Mouse (Mus musculus) kidney, embryonic 15.5 days (tissue): ENCODE measurements around the gene Zmiz1. TPM values are rescaled to one million over a fixed set of nuclear protein-coding genes. Genes with fewer than 3 reads are reported as not detected.

Source experiments
- ATAC-seq: fragments of 200-750 bp; cut with Nextera tagmentation; replicated peaks from 2 replicates; pipeline ENCODE4 v1.8.0; 2017; ENCODE audit warnings: moderate TSS enrichment; ENCODE audit not compliant: low FRiP score
- H3K27ac ChIP-seq: fragments of 300-500 bp; sonication (generic); 2 replicates; pipeline ENCODE4 v1.5.1; 2015; ENCODE audit warnings: mild to moderate bottlenecking, inconsistent platforms
- H3K27me3 ChIP-seq: fragments of 300-500 bp; sonication (generic); 2 replicates; pipeline ENCODE4 v1.6.1; 2015; ENCODE audit warnings: inconsistent platforms
- H3K36me3 ChIP-seq: fragments of 300-500 bp; sonication (generic); 2 replicates; pipeline ENCODE4 v1.6.1; 2015; ENCODE audit warnings: inconsistent platforms
- H3K4me1 ChIP-seq: fragments of 300-500 bp; sonication (generic); 2 replicates; pipeline ENCODE4 v1.6.1; 2015; ENCODE audit warnings: inconsistent platforms
- H3K4me2 ChIP-seq: fragments of 300-500 bp; sonication (generic); 2 replicates; pipeline ENCODE4 v1.6.1; 2015; ENCODE audit warnings: moderate library complexity, mild to moderate bottlenecking, inconsistent platforms
- H3K4me3 ChIP-seq: fragments of 300-500 bp; sonication (generic); replicated peaks from 2 replicates; pipeline ENCODE4 v1.5.1; 2015; ENCODE audit warnings: mild to moderate bottlenecking, inconsistent platforms
- H3K9ac ChIP-seq: fragments of 300-500 bp; sonication (generic); 2 replicates; pipeline ENCODE4 v1.6.1; 2015; ENCODE audit warnings: mild to moderate bottlenecking, inconsistent platforms
- H3K9me3 ChIP-seq: fragments of 300-500 bp; sonication (generic); replicated peaks from 2 replicates; pipeline ENCODE4 v1.6.1; 2016; ENCODE audit warnings: inconsistent platforms
- WGBS: fragments of 180-500 bp; shearing (Covaris S2); methylation state at CpG from one replicate; pipeline ENCODE4 v1.1.7; 2015; ENCODE audit warnings: mixed read lengths; 5-methylcytosine and 5-hydroxymethylcytosine counted together
- polyA plus RNA-seq: library from polyadenylated mRNA; unstranded; fragments of >200 nt; fragmentation: Nextera tagmentation; extraction: Ambion mirVana; gene quantifications from 2 replicates; pipeline ENCODE4 v1.2.1, GENCODE M21; 2015

The Zmiz1 gene
- polyA plus RNA-seq, 1 experiment from 2014 or later = 47.3 TPM

DNA sequence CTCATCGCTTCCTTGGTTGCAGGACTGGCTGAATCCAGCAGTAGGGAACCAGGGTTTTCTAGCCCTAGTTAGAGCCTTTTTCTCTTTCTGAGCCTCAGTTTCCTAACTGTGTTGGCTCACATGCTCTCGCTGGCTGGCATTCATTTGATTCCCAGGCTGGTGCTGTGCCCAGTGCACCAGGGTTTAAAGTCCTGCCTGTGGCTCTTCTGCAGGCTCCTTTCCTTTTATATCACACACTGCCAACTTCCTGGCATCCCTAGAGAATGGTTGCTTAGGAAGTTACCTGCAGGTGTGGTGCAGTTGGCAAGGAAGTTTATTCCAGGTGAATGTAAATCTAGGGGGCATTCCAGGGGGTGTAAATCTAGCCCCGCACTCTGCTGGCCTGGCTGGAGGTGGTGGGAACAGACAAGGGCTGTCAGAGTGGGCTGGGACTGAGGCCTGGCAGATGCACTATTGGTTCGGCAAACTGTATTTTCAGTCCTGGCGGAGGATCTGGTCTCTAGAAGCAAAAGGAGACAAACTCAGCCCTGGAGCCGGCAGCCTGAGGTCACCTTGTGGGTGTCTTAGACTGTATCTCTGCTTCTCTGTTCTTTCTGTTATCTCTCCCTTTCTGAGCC lies 234.4 kb downstream of the Zmiz1 start:
- Histone ChIP-seq H3K36me3 (peaks cover 26% of the 10 kb centered on the region), H3K27me3 (no peaks in the 10 kb centered on the region), H3K4me1 (peaks cover 27% of the 10 kb centered on the region), H3K27ac (peak overlapping the region; percentile 11), H3K9me3 (no peaks in the 10 kb centered on the region), H3K4me3 (peak overlapping the region; percentile 62), H3K4me2 (peak overlapping the region; percentile 91), H3K9ac (peak overlapping the region; percentile 1; the same call in 1 of the 2 replicates)
- WGBS = 59% methylated on average over 6 of the region's 6 CpGs
- ATAC-seq = peak; percentile 33

DNA sequence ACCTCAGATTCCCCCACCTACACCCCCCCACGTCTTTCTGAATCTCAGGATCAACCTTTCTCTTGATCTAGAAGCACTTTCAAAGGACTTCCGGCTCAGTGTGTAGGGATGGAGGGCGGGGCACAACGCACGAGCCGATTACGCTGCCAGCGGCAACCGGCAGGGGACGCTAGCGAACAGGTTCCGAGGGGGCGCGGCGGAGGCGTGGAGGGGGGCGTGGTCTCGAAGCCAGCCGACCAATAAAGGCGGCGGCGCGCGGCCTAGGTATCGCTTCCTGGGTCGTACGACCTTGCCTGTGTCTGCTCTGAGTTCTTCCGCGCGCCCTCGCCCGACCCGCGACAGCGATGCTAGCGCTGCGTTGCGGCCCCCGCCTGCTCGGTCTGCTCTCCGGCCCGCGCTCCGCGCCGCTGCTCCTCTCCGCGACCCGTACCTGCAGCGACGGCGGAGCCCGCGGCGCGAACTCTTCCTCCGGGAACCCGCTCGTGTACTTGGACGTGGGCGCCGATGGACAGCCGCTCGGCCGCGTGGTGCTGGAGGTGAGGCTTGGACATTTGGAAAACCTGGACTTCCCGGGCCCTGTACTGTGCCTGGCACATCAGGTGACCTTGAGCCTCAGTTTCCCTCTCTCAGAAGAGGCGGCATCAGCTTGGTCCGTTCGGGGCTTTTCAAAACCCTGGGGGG lies 235.0 kb downstream of the Zmiz1 start, which contains the start of gene Ppif:
Ppif (plus strand) TSS at position 267 of the 681 bp plus-strand sequence.
- Histone ChIP-seq H3K4me3 (peak within 1 kb of the TSS; percentile 62), H3K36me3 (peaks cover 32% of the 10 kb centered on the region), H3K27ac (peak within 1 kb of the TSS; percentile 57), H3K27me3 (no peaks in the 10 kb centered on the region), H3K4me2 (peak within 1 kb of the TSS; percentile 91), H3K4me1 (peaks cover 27% of the 10 kb centered on the region), H3K9ac (peak within 1 kb of the TSS; percentile 65), H3K9me3 (no peaks in the 10 kb centered on the region)
- under 1% methylated on average over 70 of the region's 70 CpGs for WGBS
- ATAC-seq = peak; percentile 92

DNA sequence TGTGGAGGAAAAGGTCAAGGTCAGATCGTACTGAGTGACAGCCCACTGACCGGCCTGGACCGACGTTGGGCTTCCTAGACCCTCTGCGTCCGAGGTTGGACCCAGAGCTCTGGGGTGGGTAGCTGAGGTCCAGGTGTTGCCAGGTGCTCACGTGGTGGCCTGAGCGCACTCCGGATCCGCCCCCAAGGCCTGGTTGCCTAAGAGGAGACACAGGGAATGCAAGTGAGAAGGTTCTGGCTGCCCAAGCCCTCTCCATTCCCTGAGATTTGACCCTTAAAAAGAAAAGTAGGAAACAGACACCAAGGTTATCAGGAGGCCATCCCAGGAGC lies 235.5 kb downstream of the Zmiz1 start:
- peak overlapping the region; percentile 57 for H3K27ac ChIP-seq
- peaks cover 27% of the 10 kb centered on the region for H3K4me1 ChIP-seq
- H3K27me3 ChIP-seq = no peaks in the 10 kb centered on the region
- H3K9me3 ChIP-seq = no peaks in the 10 kb centered on the region
- H3K36me3 ChIP-seq = peaks cover 37% of the 10 kb centered on the region
- 0% methylated on average over 10 of the region's 10 CpGs for WGBS
- H3K4me3 ChIP-seq = peak overlapping the region; percentile 62
- H3K4me2 ChIP-seq = peak overlapping the region; percentile 91
- peak; percentile 66 for ATAC-seq
- peak overlapping the region; percentile 65 for H3K9ac ChIP-seq

DNA sequence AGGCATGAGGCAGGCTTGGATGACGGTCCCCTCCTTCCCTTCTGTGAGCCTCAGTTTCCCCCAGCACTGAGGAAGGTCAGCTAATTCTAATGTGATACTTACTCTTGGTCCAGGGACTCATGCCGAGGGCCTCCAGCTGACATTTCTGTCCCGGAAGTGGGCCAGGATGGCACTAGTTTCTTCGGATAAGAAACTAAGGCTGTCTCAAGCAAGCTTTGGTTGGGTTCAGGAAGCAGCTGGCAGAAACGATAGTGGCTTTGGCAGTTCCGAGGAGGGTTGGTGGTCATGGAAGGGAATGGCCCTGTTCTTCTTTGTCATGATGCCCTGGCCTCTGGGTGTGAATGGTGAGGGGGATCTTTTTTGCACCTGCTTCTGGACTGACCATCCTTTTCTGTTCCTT lies 236.1 kb downstream of the Zmiz1 start:
- WGBS = 54% methylated on average over 6 of the region's 6 CpGs
- Histone ChIP-seq H3K4me1 (peaks cover 27% of the 10 kb centered on the region), H3K9ac (peak overlapping the region; percentile 65), H3K27ac (no peak overlapping the region), H3K27me3 (no peaks in the 10 kb centered on the region), H3K4me2 (peak overlapping the region; percentile 91), H3K9me3 (no peaks in the 10 kb centered on the region), H3K4me3 (peak overlapping the region; percentile 62), H3K36me3 (peaks cover 42% of the 10 kb centered on the region)
- ATAC-seq = no peak

DNA sequence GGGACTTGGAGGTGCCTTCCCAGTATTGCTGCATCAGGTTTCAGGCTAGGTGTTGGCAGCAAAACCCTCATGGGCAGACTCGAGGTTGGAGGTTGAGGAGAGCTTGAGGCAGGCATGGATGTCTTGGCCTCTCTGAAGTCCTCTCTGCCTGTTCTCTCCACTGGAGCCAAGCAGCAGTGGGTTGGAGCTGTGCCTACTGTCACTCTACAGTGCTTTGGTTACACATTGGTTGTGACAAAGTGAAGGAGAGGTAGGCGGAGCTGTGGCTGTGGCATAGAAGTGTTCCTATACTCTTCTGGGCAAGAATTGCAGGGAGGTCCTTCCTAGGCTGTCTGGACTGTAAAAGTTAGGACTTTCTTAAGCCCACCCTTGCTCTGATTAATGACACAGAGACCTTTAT lies 237.4 kb downstream of the Zmiz1 start:
- no peak overlapping the region for H3K27ac ChIP-seq
- peaks cover 27% of the 10 kb centered on the region for H3K4me1 ChIP-seq
- no peak overlapping the region for H3K4me3 ChIP-seq
- WGBS = 74% methylated on average over 2 of the region's 2 CpGs
- no peak overlapping the region for H3K9ac ChIP-seq
- H3K9me3 ChIP-seq = no peaks in the 10 kb centered on the region
- no peaks in the 10 kb centered on the region for H3K27me3 ChIP-seq
- no peak overlapping the region for H3K4me2 ChIP-seq
- peaks cover 50% of the 10 kb centered on the region for H3K36me3 ChIP-seq
- no peak for ATAC-seq

DNA sequence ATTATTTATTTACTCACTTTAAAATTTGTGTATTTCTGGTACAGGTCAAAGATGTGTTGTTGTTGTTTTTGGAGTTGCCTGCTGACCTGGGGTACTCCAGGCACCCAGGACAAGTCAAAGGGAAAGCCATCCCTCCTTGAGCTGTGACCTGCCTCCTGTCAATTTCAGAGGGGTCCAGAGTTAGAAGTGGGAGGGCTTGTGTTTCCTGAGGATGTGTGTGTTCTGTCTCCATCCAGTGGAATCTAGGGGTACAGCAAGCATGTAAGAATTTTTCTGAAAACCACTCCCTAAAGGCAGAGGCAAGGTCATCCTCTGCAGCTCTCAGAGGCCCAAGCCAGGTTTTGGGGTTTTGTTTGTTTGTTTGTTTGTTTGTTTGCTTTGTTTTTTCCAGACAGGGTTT lies 243.0 kb downstream of the Zmiz1 start:
- no peak for ATAC-seq
- no peak overlapping the region for H3K27ac ChIP-seq
- no peaks in the 10 kb centered on the region for H3K4me1 ChIP-seq
- no peak overlapping the region for H3K9ac ChIP-seq
- peaks cover 39% of the 10 kb centered on the region for H3K36me3 ChIP-seq
- H3K27me3 ChIP-seq = no peaks in the 10 kb centered on the region
- no peak overlapping the region for H3K4me3 ChIP-seq
- no peak overlapping the region for H3K4me2 ChIP-seq
- H3K9me3 ChIP-seq = no peaks in the 10 kb centered on the region

DNA sequence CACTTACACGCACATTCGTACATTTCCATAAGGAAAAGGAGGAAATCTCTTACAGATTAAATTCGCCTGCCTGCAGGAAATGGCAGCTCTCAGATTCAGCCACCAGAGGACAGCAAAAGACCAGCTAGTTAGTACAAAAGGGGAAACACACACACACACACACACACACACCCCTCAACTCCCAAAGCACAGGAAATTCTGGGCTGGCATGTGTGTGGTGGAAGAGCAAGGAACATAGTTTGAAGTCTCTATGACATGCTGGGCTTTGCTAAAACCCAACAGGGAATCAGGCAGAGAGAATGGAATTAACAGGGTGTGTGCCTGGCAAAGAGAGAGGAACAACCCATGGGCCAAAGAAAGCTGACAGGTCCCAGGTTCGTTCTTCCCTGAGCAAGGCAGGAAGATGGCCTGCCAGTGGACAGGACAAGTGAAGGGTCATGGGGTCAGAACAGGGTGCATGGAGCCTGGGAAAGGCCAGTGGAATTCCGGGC lies 248.8 kb downstream of the Zmiz1 start:
- Histone ChIP-seq H3K36me3 (no peaks in the 10 kb centered on the region), H3K9ac (no peak overlapping the region), H3K4me3 (no peak overlapping the region), H3K4me2 (no peak overlapping the region), H3K4me1 (peaks cover 44% of the 10 kb centered on the region), H3K9me3 (no peaks in the 10 kb centered on the region), H3K27me3 (no peaks in the 10 kb centered on the region), H3K27ac (peak overlapping the region; percentile 76)
- no peak for ATAC-seq
- WGBS = 44% methylated on average over 5 of the region's 5 CpGs

DNA sequence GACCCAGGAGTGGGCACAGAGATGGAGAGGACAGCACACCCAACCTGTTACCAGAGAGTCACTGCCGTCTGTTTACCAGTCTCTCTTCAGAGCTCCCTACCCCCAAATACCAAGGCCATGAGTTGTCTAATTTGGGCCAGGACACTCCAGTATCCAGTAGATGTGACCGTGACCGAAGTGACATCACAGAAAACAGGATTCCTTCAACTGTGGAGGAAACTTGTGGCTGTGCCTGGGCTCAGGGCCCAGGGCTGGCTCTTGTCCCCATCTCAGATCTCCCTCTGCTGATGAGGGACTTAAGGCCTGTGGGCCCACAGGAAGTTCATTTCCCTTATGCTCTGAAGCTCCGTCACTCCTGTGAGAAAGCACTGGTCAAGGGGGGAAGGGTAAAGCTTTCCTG lies 249.5 kb downstream of the Zmiz1 start:
- Histone ChIP-seq H3K4me3 (no peak overlapping the region), H3K27ac (peak overlapping the region; percentile 76), H3K4me1 (peaks cover 44% of the 10 kb centered on the region), H3K9me3 (no peaks in the 10 kb centered on the region), H3K4me2 (no peak overlapping the region), H3K36me3 (no peaks in the 10 kb centered on the region), H3K27me3 (no peaks in the 10 kb centered on the region), H3K9ac (no peak overlapping the region)
- ATAC-seq = no peak
- 59% methylated on average over 4 of the region's 4 CpGs for WGBS

DNA sequence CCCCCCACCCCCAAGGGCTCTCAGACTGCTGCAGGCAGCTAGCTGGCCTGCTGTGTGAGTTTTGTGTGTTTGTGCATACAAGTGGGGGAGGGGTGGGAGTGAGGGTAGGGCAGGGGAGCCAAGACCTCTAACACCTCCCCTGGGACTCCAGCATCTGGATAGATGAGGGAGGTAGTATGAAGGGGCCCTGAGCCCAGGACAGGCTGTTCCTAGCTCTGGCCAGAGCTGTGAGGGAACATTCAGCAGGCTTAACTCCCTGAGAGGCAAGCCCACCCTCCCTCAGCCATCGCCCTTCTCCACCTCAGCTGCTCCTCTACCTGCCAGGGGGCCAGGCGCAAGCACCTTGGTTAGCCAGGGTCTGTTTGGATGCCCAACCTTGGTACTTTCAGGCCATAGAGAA lies 249.9 kb downstream of the Zmiz1 start:
- no peaks in the 10 kb centered on the region for H3K36me3 ChIP-seq
- WGBS = 93% methylated on average over 2 of the region's 2 CpGs
- H3K9ac ChIP-seq = no peak overlapping the region
- H3K4me1 ChIP-seq = peaks cover 48% of the 10 kb centered on the region
- no peaks in the 10 kb centered on the region for H3K9me3 ChIP-seq
- H3K4me3 ChIP-seq = no peak overlapping the region
- ATAC-seq = no peak
- H3K4me2 ChIP-seq = no peak overlapping the region
- peak overlapping the region; percentile 76 for H3K27ac ChIP-seq
- H3K27me3 ChIP-seq = no peaks in the 10 kb centered on the region

DNA sequence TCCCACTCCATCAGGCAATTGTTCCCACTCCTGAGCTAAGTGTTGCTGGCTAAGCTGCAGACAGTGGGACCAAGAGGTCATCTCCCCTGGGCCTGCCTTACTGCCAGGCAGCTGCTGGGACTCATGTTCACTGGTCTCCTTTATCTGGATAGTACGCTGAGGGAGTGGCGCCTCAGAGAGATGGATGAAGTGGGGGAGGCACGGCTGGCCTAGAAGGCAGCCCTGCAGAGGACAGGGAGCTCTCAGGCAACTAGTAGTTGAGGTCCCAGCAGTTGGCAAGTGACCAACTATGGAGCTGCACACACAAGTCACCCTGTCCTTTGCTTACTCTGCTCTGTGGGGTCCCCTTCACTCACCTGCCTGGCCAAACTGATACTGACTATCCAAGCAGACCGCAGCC lies 251.1 kb downstream of the Zmiz1 start:
- Histone ChIP-seq H3K4me2 (no peak overlapping the region), H3K36me3 (peaks cover 4% of the 10 kb centered on the region), H3K27ac (peak overlapping the region; percentile 76), H3K4me3 (no peak overlapping the region), H3K9me3 (no peaks in the 10 kb centered on the region), H3K4me1 (peaks cover 56% of the 10 kb centered on the region), H3K9ac (no peak overlapping the region), H3K27me3 (no peaks in the 10 kb centered on the region)
- ATAC-seq = 0 out of 2 replicates have a peak, but pooled peaks have one; percentile 8
- 39% methylated on average over 4 of the region's 4 CpGs for WGBS

DNA sequence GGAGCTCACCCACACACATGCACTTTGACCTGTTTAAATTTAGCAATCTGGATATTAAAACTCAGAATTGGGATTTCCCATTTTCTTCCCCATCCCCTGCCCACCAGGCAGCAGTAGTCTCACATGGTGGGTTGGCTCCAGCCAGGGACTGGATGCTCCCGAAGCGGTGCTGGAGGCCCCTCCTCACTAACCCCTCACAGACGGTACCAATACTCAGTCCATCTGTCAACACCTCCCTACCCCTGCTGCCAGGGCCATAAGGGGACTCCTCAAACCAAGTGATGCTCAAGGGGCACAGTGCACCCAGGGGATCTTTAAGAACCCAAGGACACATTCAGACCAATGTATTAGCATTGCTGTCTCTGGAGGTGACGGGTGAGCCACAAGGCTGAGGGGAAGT lies 251.7 kb downstream of the Zmiz1 start:
- H3K4me1 ChIP-seq = peaks cover 56% of the 10 kb centered on the region
- H3K27ac ChIP-seq = peak overlapping the region; percentile 76
- H3K9me3 ChIP-seq = no peaks in the 10 kb centered on the region
- H3K9ac ChIP-seq = no peak overlapping the region
- H3K4me3 ChIP-seq = no peak overlapping the region
- no peaks in the 10 kb centered on the region for H3K27me3 ChIP-seq
- WGBS = 72% methylated on average over 4 of the region's 4 CpGs
- no peak overlapping the region for H3K4me2 ChIP-seq
- no peak for ATAC-seq
- peaks cover 5% of the 10 kb centered on the region for H3K36me3 ChIP-seq

DNA sequence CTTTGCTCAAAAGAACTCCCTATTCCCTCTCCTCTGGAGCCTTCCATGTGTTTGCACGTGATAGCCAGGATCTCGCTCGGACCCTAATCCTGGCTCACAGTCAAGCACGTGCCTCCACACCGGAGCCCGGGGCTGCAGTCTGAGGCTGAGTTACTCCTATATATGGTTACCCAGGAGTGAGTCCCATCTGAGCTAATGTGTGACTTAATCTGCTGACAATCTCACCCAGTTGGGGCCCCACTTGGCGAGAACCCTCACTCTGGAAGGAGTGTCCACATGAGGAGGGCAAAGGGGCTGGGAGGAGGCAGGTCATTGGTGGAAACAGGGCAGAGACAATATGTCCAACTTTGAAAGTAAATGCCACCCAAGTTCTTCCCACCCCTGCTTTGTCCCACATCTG lies 252.2 kb downstream of the Zmiz1 start:
- Histone ChIP-seq H3K4me1 (peaks cover 58% of the 10 kb centered on the region), H3K9me3 (no peaks in the 10 kb centered on the region), H3K9ac (no peak overlapping the region), H3K4me3 (no peak overlapping the region), H3K27me3 (no peaks in the 10 kb centered on the region), H3K4me2 (peak overlapping the region; percentile 38), H3K27ac (peak overlapping the region; percentile 76), H3K36me3 (peaks cover 5% of the 10 kb centered on the region)
- 39% methylated on average over 7 of the region's 7 CpGs for WGBS
- ATAC-seq = peak; percentile 66
